In genomic region chr17:12868043-12868442, GRCm38 (mm10) we compare ENCODE assay signal across 18 mouse cellular contexts. TPM values are rescaled to one million over a fixed set of nuclear protein-coding genes. Genes with fewer than 3 reads are reported as not detected.
A peak's percentile ranks its signal among the peaks of the same experiment; 100 is the strongest.
DNase-seq lines count a peak whose midpoint lies in the region; ATAC-seq and TF ChIP-seq lines count a peak whose summit lies in the region.
"Had no signal": no experiment of that assay in that cellular context is flagged by ENCODE, and none has a peak within 500 bp of the region (broad histone marks: within the 10 kb centered on the region; RNA-seq: fewer than 3 reads in every experiment).

Mas1 (minus strand) TSS chr17:12868143.

- no peaks in the 10 kb centered on the region; the same call in 1 of the 2 replicates for H3K4me1 ChIP-seq in heart, adult 2 months (ENCODE audit: control insufficient read depth, insufficient read depth, low read length)
- H3K4me1 ChIP-seq in limb, embryonic 13.5 days = peaks cover 45% of the 10 kb centered on the region
- H3K4me1 ChIP-seq in thymus, adult 2 months (replicated peaks; ENCODE audit: control insufficient read depth, insufficient read depth, low read length) = peaks cover 5% of the 10 kb centered on the region; the same call in 1 of the 2 replicates

- no peaks in the 10 kb centered on the region for H3K9me3 ChIP-seq in limb, embryonic 13.5 days
- H3K9me3 ChIP-seq: neural tube, embryonic 13.5 days had no signal

- TF ChIP-seq EP300 in heart, adult 2 months (IDR thresholded peaks at IDR 0.05; ENCODE audit: insufficient read depth, low read depth, low read length) = no peak

- no peak within 1 kb of the TSS for H3K4me2 ChIP-seq in limb, embryonic 13.5 days (replicated peaks)
- H3K4me2 ChIP-seq: neural tube, embryonic 13.5 days had no signal

- no peak for TF ChIP-seq CTCF in heart, adult 2 months (IDR thresholded peaks at IDR 0.05)
- TF ChIP-seq CTCF in layer of hippocampus, adult 2 months (conservative IDR thresholded peaks at IDR 0.05) = no peak
- TF ChIP-seq CTCF in thymus, adult 2 months (IDR thresholded peaks at IDR 0.05; ENCODE audit: borderline replicate concordance, control insufficient read depth, extremely low read depth, insufficient read depth, low read length, poor library complexity) = no peak

- H3K4me3 ChIP-seq in heart, adult 2 months = peak within 1 kb of the TSS; percentile 27; the same call in 1 of the 2 replicates
- no peak within 1 kb of the TSS for H3K4me3 ChIP-seq in layer of hippocampus, adult 2 months
- no peak within 1 kb of the TSS for H3K4me3 ChIP-seq in limb, embryonic 13.5 days
- H3K4me3 ChIP-seq in thymus, adult 2 months (ENCODE audit: control insufficient read depth, insufficient read depth, low read length) = no peak within 1 kb of the TSS
- H3K4me3 ChIP-seq: erythroblast, embryonic 14.5 days; neural tube, embryonic 13.5 days had no signal

- 49% methylated on average over 2 of the region's 2 CpGs for WGBS in heart, adult 2 months
- WGBS in limb, embryonic 13.5 days = 32% methylated on average over 2 of the region's 2 CpGs
- WGBS in thymus, adult 2 months = 81% methylated on average over 2 of the region's 2 CpGs

- no peak for TF ChIP-seq POLR2A in heart, adult 2 months (IDR thresholded peaks at IDR 0.05; ENCODE audit: insufficient read depth, low read depth, low read length)
- TF ChIP-seq POLR2A in thymus, adult 2 months (IDR thresholded peaks at IDR 0.05; ENCODE audit: control insufficient read depth, extremely low read depth, insufficient read depth, low read length, poor library complexity) = no peak

- peak within 1 kb of the TSS; percentile 74 for H3K9ac ChIP-seq in heart, adult 2 months (ENCODE audit: low read depth, low read length)
- H3K9ac ChIP-seq in limb, embryonic 13.5 days = no peak within 1 kb of the TSS
- H3K9ac ChIP-seq: liver, embryonic 14.5 days; neural tube, embryonic 13.5 days had no signal

- ATAC-seq in limb, embryonic 13.5 days (ENCODE audit: low FRiP score, low read depth) = peak; percentile 4; the same call in 1 of the 2 replicates
- ATAC-seq: inflammation-experienced regulatory T-cells, adult 6 months had no signal

- H3K27ac ChIP-seq in heart, adult 2 months = peak within 1 kb of the TSS; percentile 85
- no peak within 1 kb of the TSS for H3K27ac ChIP-seq in layer of hippocampus, adult 2 months
- H3K27ac ChIP-seq in limb, embryonic 13.5 days = peak within 1 kb of the TSS; percentile 70
- no peak within 1 kb of the TSS for H3K27ac ChIP-seq in thymus, adult 2 months (ENCODE audit: control insufficient read depth, insufficient read depth, low read length)
- H3K27ac ChIP-seq: kidney, postnatal 0 days; liver, embryonic 14.5 days; neural tube, embryonic 13.5 days had no signal

- intact Hi-C loops in heart, adult 2 months (cut with DNase I) = loop anchor here (10.0 kb wide), 1 partner anchor 453 kb away; no protein-coding TSS in a partner anchor
- intact Hi-C loops in heart, postnatal 25 days (cut with DNase I) = no loop called here

- DNase-seq in heart, adult 2 months = no peak
- DNase-seq in heart, postnatal 25 days (ENCODE audit: low spot score) = no peak
- no peak for DNase-seq in layer of hippocampus, adult 2 months (ENCODE audit: low spot score in 2 of 2)
- no peak for DNase-seq in layer of hippocampus, adult 9-10 months (ENCODE audit: low spot score)
- DNase-seq in layer of hippocampus, postnatal 10 days (ENCODE audit: low spot score in 2 of 2) = no peak
- DNase-seq in MN1 (ENCODE audit: low spot score) = no peak
- DNase-seq in thymus, adult 2 months = no peak
- DNase-seq: adrenal gland, postnatal 25 days; lung, postnatal 14 days; midbrain, embryonic 14.5 days had no signal

- H3K79me2 ChIP-seq in heart, adult 2 months (replicated peaks; ENCODE audit: control insufficient read depth, insufficient read depth, low read length) = no peaks in the 10 kb centered on the region

- H3K36me3 ChIP-seq in heart, adult 2 months (ENCODE audit: control insufficient read depth, insufficient read depth, low read length) = no peaks in the 10 kb centered on the region
- no peaks in the 10 kb centered on the region for H3K36me3 ChIP-seq in limb, embryonic 13.5 days
- no peaks in the 10 kb centered on the region for H3K36me3 ChIP-seq in thymus, adult 2 months (ENCODE audit: control insufficient read depth, insufficient read depth, low read length)
- H3K36me3 ChIP-seq: neural tube, embryonic 13.5 days had no signal

- H3K27me3 ChIP-seq in heart, adult 2 months (ENCODE audit: control insufficient read depth, insufficient read depth, low read length) = no peaks in the 10 kb centered on the region
- H3K27me3 ChIP-seq in limb, embryonic 13.5 days = no peaks in the 10 kb centered on the region
- H3K27me3 ChIP-seq in thymus, adult 2 months (ENCODE audit: control insufficient read depth, insufficient read depth, low read length) = no peaks in the 10 kb centered on the region
- H3K27me3 ChIP-seq: neural tube, embryonic 13.5 days had no signal

RNA-seq across cellular contexts. Expression of gene Mas1, which starts in this region (rescaled TPM):
- 1 to 10 TPM in 1 of 2 experiments, under 1 TPM in 1; 0.68 to 1.6 TPM for total RNA-seq in heart, adult 2 months (2021)
- polyA plus RNA-seq in heart, adult 2 months (2012; rRNA removed) = 1.0 and 4.6 TPM in 2 replicates
- total RNA-seq in heart, postnatal 25 days (2021) = 1 to 10 TPM in 1 of 2 experiments, under 1 TPM in 1; 0.42 to 1.8 TPM
- 10 to 100 TPM; 56.2 to 56.3 TPM for total RNA-seq in layer of hippocampus, adult 2 months (2021)
- 10 to 100 TPM; 31.6 to 34.5 TPM for total RNA-seq in layer of hippocampus, postnatal 10 days (2021)
- polyA plus RNA-seq in limb, embryonic 13.5 days (2015; fragmentation: Nextera tagmentation; extraction: Ambion mirVana) = 1.7 and 2.4 TPM in 2 replicates
- 0.28 and 0.66 TPM in 2 replicates for polyA plus RNA-seq in thymus, adult 2 months (2012; rRNA removed)
- total RNA-seq: adrenal gland, postnatal 25 days; hematopoietic stem cell, adult 5-6 weeks had no signal
- polyA plus RNA-seq: erythroblast, embryonic 14.5 days; spleen, adult 2 months had no signal

Comparison
In these comparisons a context has a peak if more than half of its experiments do, and no peak if none do; other contexts are left out.
1. RNA of gene Mas1 (total RNA-seq): 56.2 to 56.3 TPM in layer of hippocampus, adult 2 months and 31.6 to 34.5 TPM in layer of hippocampus, postnatal 10 days; 0.42 to 1.8 TPM in heart, postnatal 25 days and 0.68 to 1.6 TPM in heart, adult 2 months; every median in the first group is over 10 times any median in the second.
2. H3K27ac ChIP-seq: peak in heart, adult 2 months (single experiment) and limb, embryonic 13.5 days (single experiment); none in layer of hippocampus, adult 2 months (single experiment) and thymus, adult 2 months (single experiment).